Mouse (Mus musculus) gastrocnemius, postnatal 25 days (tissue): Measurements from ENCODE around the gene Arg2. TPM values are rescaled to one million over a fixed set of nuclear protein-coding genes. Genes with fewer than 3 reads are reported as not detected.
A peak's percentile ranks its signal among the peaks of the same experiment; 100 is the strongest.
"Not testable (repeated sequence)": the region's sequence is repeated elsewhere in the genome, so short reads cannot be mapped to it uniquely, and the experiment has no call there.

ENCODE experiments used
- DNase-seq: peaks from one replicate; pipeline ENCODE4 v3.0.0; 2022
- total RNA-seq, 2 experiments: library from RNA; stranded (reverse); gene quantifications; 1 replicate in 1 of 2; 2 replicates in 1 of 2; pipeline ENCODE4 v1.2.3; 2021

Gene Arg2
- total RNA-seq, 2 experiments from 2014 or later, result not detected

- no peak for DNase-seq
Observed at GRCm38 (mm10) chr12:79171269-79171995, 40.9 kb downstream of the Arg2 start.

GRCm38 (mm10) chr12:79172019-79172941 is 41.7 kb downstream of the Arg2 start, which contains the start of gene Vti1b:
Vti1b (minus strand) TSS chr12:79172667.
- peak; percentile 91 for DNase-seq

GRCm38 (mm10) chr12:79173721-79174120 is 43.1 kb downstream of the Arg2 start:
- no peak for DNase-seq

GRCm38 (mm10) chr12:79175998-79176397 is 45.4 kb downstream of the Arg2 start:
- no peak for DNase-seq

GRCm38 (mm10) chr12:79185160-79185559 is 54.6 kb downstream of the Arg2 start:
- DNase-seq, result not testable (repeated sequence)

GRCm38 (mm10) chr12:79190931-79191673 is 60.5 kb downstream of the Arg2 start:
- no peak for DNase-seq

- DNase-seq, result peak; percentile 62
Observed at GRCm38 (mm10) chr12:79191701-79192100, 61.1 kb downstream of the Arg2 start.

- DNase-seq, result no peak
Observed at GRCm38 (mm10) chr12:79192193-79192592, 61.6 kb downstream of the Arg2 start, which contains the start of gene Rdh11. Rdh11 (minus strand) TSS chr12:79192293.

- peak; percentile 37 for DNase-seq
Observed at GRCm38 (mm10) chr12:79193441-79193840, 62.9 kb downstream of the Arg2 start.

- no peak for DNase-seq
Observed at GRCm38 (mm10) chr12:79197105-79197504, 66.5 kb downstream of the Arg2 start.

GRCm38 (mm10) chr12:79201882-79202281 is 71.3 kb downstream of the Arg2 start:
- no peak for DNase-seq

Other genes with a start within 250 kb of the Arg2 start
- under 1 TPM in 1 of 2 experiments, not detected in 1; 0.43 TPM for gene Plek2, start 223.8 kb upstream of the Arg2 start, total RNA-seq
- 1 to 10 TPM; 8.5 to 9.5 TPM for gene Tmem229b, start 123.2 kb upstream of the Arg2 start, total RNA-seq
- gene Plekhh1, start 101.6 kb upstream of the Arg2 start, total RNA-seq, result 1 to 10 TPM; 1.3 to 2.3 TPM
- 1 to 10 TPM; 1.4 to 1.6 TPM for gene Pigh, start 41.1 kb upstream of the Arg2 start, total RNA-seq
- gene Vti1b, start 41.9 kb downstream of the Arg2 start, total RNA-seq, result 10 to 100 TPM; 60.1 to 66.5 TPM
- 1 to 10 TPM; 2.4 to 2.7 TPM for gene Rdh11, start 61.5 kb downstream of the Arg2 start, total RNA-seq
- gene Rdh12, start 78.1 kb downstream of the Arg2 start, total RNA-seq, result under 1 TPM; 0.20 to 0.21 TPM
- gene Zfyve26, start 165.5 kb downstream of the Arg2 start, total RNA-seq, result 10 to 100 TPM; 15.4 to 16.2 TPM
- gene Rad51b, start 166.5 kb downstream of the Arg2 start, total RNA-seq, result under 1 TPM in 1 of 2 experiments, not detected in 1; 0.13 TPM